Mouse (Mus musculus): ENCODE measurements at regions not wholly inside any gene's neighbourhood (a gene's known extent, or its start where the extent isn't known, plus 50 kb on each side); places are given as distances from the start of the nearest gene placed in this dataset.

DNA sequence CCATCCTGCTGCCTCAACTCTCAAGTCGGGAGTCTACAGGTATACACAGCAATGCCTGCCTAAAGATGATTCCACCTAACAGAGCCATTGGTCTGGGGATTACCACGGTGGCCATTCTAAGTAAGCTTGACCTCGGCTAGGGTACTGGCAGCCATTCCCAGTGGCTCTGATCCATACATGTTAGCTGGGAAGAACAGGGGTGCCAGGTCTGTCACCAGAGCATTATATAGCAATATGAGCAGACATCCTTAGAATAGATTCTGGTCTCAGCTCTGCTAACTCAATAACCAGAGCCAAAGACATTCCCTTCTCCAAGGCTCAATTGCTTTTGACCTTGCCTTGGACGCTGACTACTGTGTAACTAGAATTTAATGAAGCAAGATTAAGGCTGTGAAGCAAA lies 128.2 kb upstream of the Ces5a start:
- DNase-seq (ENCODE audit: low spot score) (no peak), ATAC-seq (ENCODE audit: low FRiP score, low read depth) (no peak)
- H3K27me3 ChIP-seq (ENCODE audit: control insufficient read depth, insufficient read depth, low read length) = no peaks in the 10 kb centered on the region
- no peaks in the 10 kb centered on the region for H3K9me3 ChIP-seq (ENCODE audit: control insufficient read depth, low read length)
- no peak overlapping the region for H3K4me3 ChIP-seq (replicated peaks; ENCODE audit: low read length)
- H3K4me2 ChIP-seq (replicated peaks; ENCODE audit: low read depth, low read length, severe bottlenecking) = no peak overlapping the region
- H3K27ac ChIP-seq (replicated peaks; ENCODE audit: low read depth, low read length) = no peak overlapping the region
- 86% methylated on average over 4 of the region's 4 CpGs for WGBS
- no peaks in the 10 kb centered on the region for H3K4me1 ChIP-seq (ENCODE audit: control insufficient read depth, insufficient read depth, low read length)
- H3K36me3 ChIP-seq (ENCODE audit: control insufficient read depth, insufficient read depth, low read length) = no peaks in the 10 kb centered on the region
- no peak for TF ChIP-seq POLR2A (IDR thresholded peaks at IDR 0.05; ENCODE audit: borderline replicate concordance, extremely low read depth, insufficient read depth, insufficient read length)
- H3K9ac ChIP-seq (ENCODE audit: low read depth, low read length, severe bottlenecking) = no peak overlapping the region

DNA sequence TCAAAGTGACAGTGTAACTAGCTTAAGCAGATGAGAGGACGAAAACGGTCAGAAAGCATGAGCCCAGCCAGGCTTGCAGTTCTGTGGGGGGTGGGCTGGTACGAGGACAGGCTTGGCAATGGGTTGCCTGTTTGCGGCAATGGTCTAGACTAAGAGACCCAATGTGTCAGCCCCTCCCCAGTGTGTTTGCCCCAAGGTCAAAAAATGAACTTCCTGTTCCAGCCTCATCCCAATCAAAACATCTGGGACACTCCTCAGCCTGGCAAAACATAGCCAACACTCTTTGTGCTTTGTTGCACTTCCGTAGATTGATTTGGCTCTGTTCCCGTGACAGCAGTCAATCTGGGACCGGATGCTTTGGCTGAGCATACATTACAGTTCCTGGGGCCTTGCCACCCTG lies 132.7 kb upstream of the Ces5a start:
- H3K27ac ChIP-seq (replicated peaks; ENCODE audit: low read depth, low read length) = no peak overlapping the region

DNA sequence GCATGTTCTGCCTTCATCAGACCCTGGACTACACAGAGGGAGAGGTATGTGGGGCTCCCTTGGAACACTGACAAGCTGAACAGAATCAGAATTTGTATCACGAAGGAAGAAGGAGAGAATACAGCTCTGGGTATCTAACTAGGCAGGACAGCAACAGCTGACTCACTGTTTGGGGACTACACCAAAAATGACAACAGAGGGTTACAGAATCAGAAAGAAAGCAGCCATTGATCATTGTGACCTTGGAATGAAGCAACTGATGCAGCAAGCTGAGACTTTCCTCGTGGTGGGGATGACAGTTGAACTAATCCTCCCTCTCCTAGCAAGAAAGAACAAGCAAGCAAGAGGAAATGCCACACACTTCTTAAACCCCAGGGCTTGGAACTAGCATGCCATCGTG lies 135.0 kb upstream of the Gnao1 start:
- no peak for DNase-seq (ENCODE audit: low spot score)
- no peak for TF ChIP-seq POLR2A (IDR thresholded peaks at IDR 0.05; ENCODE audit: borderline replicate concordance, extremely low read depth, insufficient read depth, insufficient read length)
- no peaks in the 10 kb centered on the region for H3K9me3 ChIP-seq (ENCODE audit: control insufficient read depth, low read length)
- no peaks in the 10 kb centered on the region for H3K36me3 ChIP-seq (ENCODE audit: control insufficient read depth, insufficient read depth, low read length)
- no peak overlapping the region for H3K4me2 ChIP-seq (replicated peaks; ENCODE audit: low read depth, low read length, severe bottlenecking)
- no peak for ATAC-seq (ENCODE audit: low FRiP score, low read depth)
- no peak overlapping the region for H3K27ac ChIP-seq (replicated peaks; ENCODE audit: low read depth, low read length)
- H3K27me3 ChIP-seq (ENCODE audit: control insufficient read depth, insufficient read depth, low read length) = no peaks in the 10 kb centered on the region
- H3K4me1 ChIP-seq (ENCODE audit: control insufficient read depth, insufficient read depth, low read length) = no peaks in the 10 kb centered on the region
- H3K9ac ChIP-seq (ENCODE audit: low read depth, low read length, severe bottlenecking) = no peak overlapping the region
- 70% methylated on average over 3 of the region's 3 CpGs for WGBS
- no peak overlapping the region for H3K4me3 ChIP-seq (replicated peaks; ENCODE audit: low read length)

More for the DNA sequence above, 132.7 kb upstream of the Ces5a start:
- Histone ChIP-seq H3K9ac (ENCODE audit: low read depth, low read length, severe bottlenecking) (no peak overlapping the region), H3K9me3 (ENCODE audit: control insufficient read depth, low read length) (no peaks in the 10 kb centered on the region), H3K36me3 (ENCODE audit: control insufficient read depth, insufficient read depth, low read length) (no peaks in the 10 kb centered on the region), H3K27me3 (ENCODE audit: control insufficient read depth, insufficient read depth, low read length) (no peaks in the 10 kb centered on the region), H3K4me1 (ENCODE audit: control insufficient read depth, insufficient read depth, low read length) (no peaks in the 10 kb centered on the region), H3K4me2 (replicated peaks; ENCODE audit: low read depth, low read length, severe bottlenecking) (no peak overlapping the region), H3K4me3 (replicated peaks; ENCODE audit: low read length) (no peak overlapping the region)
- 58% methylated on average over 7 of the region's 7 CpGs for WGBS
- ATAC-seq (ENCODE audit: low FRiP score, low read depth) = no peak
- no peak for TF ChIP-seq POLR2A (IDR thresholded peaks at IDR 0.05; ENCODE audit: borderline replicate concordance, extremely low read depth, insufficient read depth, insufficient read length)
- DNase-seq (ENCODE audit: low spot score) = no peak

DNA sequence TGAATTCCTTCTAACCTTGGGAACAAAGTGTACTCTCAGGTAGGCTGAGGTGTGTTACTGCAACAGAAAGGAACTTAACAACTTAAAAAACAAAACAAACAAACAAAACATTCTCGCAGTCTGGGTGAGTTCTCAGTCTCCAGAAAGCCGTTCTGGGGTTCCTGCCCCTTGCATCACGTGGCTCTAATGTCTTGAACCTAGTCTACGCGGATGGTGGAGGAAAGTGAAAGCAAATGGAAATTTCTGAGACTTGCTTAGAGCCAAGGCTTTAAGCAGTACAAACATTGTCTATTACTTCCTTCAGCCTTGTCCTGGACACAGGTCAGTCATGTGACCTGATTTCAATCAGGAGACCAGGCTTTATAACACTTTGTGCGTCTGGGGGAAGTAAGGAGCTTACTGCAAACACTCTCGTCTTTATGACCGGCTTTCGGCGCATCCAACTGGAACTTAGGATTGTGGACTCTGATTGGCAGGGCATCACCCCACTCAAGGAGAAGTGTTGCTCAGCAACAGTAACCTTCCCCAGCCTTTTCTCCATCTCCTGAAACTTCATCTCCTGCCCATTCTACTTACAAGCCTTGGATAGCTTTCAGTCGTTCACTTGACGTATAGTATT lies 125.9 kb upstream of the Gnao1 start:
- TF ChIP-seq POLR2A (IDR thresholded peaks at IDR 0.05; ENCODE audit: borderline replicate concordance, extremely low read depth, insufficient read depth, insufficient read length) = no peak
- H3K36me3 ChIP-seq (ENCODE audit: control insufficient read depth, insufficient read depth, low read length) = no peaks in the 10 kb centered on the region
- H3K4me1 ChIP-seq (ENCODE audit: control insufficient read depth, insufficient read depth, low read length) = no peaks in the 10 kb centered on the region
- 76% methylated on average over 12 of the region's 12 CpGs for WGBS
- no peak for DNase-seq (ENCODE audit: low spot score)
- H3K4me2 ChIP-seq (replicated peaks; ENCODE audit: low read depth, low read length, severe bottlenecking) = no peak overlapping the region
- H3K27me3 ChIP-seq (ENCODE audit: control insufficient read depth, insufficient read depth, low read length) = no peaks in the 10 kb centered on the region
- no peak overlapping the region for H3K27ac ChIP-seq (replicated peaks; ENCODE audit: low read depth, low read length)
- H3K4me3 ChIP-seq (replicated peaks; ENCODE audit: low read length) = no peak overlapping the region
- no peaks in the 10 kb centered on the region for H3K9me3 ChIP-seq (ENCODE audit: control insufficient read depth, low read length)
- no peak for ATAC-seq (ENCODE audit: low FRiP score, low read depth)
- no peak overlapping the region for H3K9ac ChIP-seq (ENCODE audit: low read depth, low read length, severe bottlenecking)

- no peak overlapping the region for H3K9ac ChIP-seq (ENCODE audit: low read depth, low read length, severe bottlenecking)
- no peak for ATAC-seq (ENCODE audit: low FRiP score, low read depth)
Observed at GRCm38 (mm10) chr8:93684392-93684791, 125.4 kb upstream of the Gnao1 start.

DNA sequence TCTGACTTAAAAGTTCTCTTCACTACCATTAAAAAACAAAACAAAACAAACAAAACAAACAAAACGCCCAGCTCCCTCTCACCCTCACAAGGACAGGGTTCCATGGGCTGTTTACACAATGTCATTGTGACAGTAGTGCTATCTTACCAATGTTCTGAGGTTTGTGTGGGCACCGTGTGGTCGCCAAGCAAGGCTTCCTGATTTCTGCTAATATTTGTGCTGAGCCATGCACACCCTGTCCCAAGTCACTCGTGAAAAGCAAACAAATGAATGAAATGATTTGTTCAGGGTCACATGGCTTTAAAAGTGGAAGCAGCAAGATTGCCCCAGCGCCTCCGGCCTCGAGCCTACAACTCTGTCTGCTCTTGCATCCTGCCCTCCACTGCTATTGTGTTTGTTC lies 120.9 kb upstream of the Gnao1 start:
- DNase-seq (ENCODE audit: low spot score) (no peak), ATAC-seq (ENCODE audit: low FRiP score, low read depth) (no peak)
- TF ChIP-seq POLR2A (IDR thresholded peaks at IDR 0.05; ENCODE audit: borderline replicate concordance, extremely low read depth, insufficient read depth, insufficient read length) = no peak
- Histone ChIP-seq H3K27ac (replicated peaks; ENCODE audit: low read depth, low read length) (no peak overlapping the region), H3K9ac (ENCODE audit: low read depth, low read length, severe bottlenecking) (no peak overlapping the region), H3K4me1 (ENCODE audit: control insufficient read depth, insufficient read depth, low read length) (no peaks in the 10 kb centered on the region), H3K4me2 (replicated peaks; ENCODE audit: low read depth, low read length, severe bottlenecking) (no peak overlapping the region), H3K36me3 (ENCODE audit: control insufficient read depth, insufficient read depth, low read length) (no peaks in the 10 kb centered on the region), H3K4me3 (replicated peaks; ENCODE audit: low read length) (no peak overlapping the region), H3K27me3 (ENCODE audit: control insufficient read depth, insufficient read depth, low read length) (no peaks in the 10 kb centered on the region), H3K9me3 (ENCODE audit: control insufficient read depth, low read length) (no peaks in the 10 kb centered on the region)
- WGBS = 65% methylated on average over 7 of the region's 7 CpGs

More at GRCm38 (mm10) chr8:93684392-93684791, 125.4 kb upstream of the Gnao1 start:
- Histone ChIP-seq H3K27me3 (ENCODE audit: control insufficient read depth, insufficient read depth, low read length) (no peaks in the 10 kb centered on the region), H3K4me2 (replicated peaks; ENCODE audit: low read depth, low read length, severe bottlenecking) (no peak overlapping the region), H3K4me3 (replicated peaks; ENCODE audit: low read length) (no peak overlapping the region), H3K27ac (replicated peaks; ENCODE audit: low read depth, low read length) (no peak overlapping the region), H3K9me3 (ENCODE audit: control insufficient read depth, low read length) (no peaks in the 10 kb centered on the region), H3K4me1 (ENCODE audit: control insufficient read depth, insufficient read depth, low read length) (no peaks in the 10 kb centered on the region), H3K36me3 (ENCODE audit: control insufficient read depth, insufficient read depth, low read length) (no peaks in the 10 kb centered on the region)
- 94% methylated on average over 6 of the region's 6 CpGs for WGBS
- TF ChIP-seq POLR2A (IDR thresholded peaks at IDR 0.05; ENCODE audit: borderline replicate concordance, extremely low read depth, insufficient read depth, insufficient read length) = no peak
- no peak for DNase-seq (ENCODE audit: low spot score)
